Mouse (Mus musculus) right cerebral cortex, postnatal 10 days (tissue): ENCODE measurements at regions not wholly inside any gene's neighbourhood (a gene's known extent, or its start where the extent isn't known, plus 50 kb on each side); places are given as distances from the start of the nearest gene placed in this dataset.
A peak's percentile ranks its signal among the peaks of the same experiment; 100 is the strongest.

Experiments used
- DNase-seq, 2 experiments: peaks; one replicate each; pipeline ENCODE4 v3.0.0; 2021; ENCODE audit warnings: low spot score in 2 of 2

- DNase-seq: no peak
Observed at GRCm38 (mm10) chr9:92856410-92857083, 314.5 kb downstream of the Plod2 start.

- DNase-seq: no peak
Observed at GRCm38 (mm10) chr9:92865822-92866221, 323.8 kb downstream of the Plod2 start.

DNA sequence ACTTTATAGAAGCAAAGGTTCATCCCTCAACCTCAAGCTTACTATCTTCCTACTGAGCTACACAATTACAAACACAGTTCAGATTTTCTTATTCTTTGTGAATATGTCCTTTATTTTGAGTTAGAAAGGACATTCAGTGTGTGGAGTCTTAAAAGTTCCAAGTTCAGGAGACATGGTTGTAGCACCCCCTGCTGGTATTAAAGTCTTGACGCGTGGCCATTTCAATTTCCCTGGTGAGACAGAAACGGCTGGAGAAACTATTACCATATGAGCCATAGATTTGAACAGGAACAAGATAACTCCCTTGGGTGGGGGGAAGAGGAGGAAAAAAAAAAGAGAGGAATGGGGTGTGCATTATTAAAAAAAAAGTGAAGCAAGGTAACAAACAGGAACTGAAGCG, 336.6 kb downstream of the Plod2 start:
- peak; percentile 45 to 54 for DNase-seq

DNA sequence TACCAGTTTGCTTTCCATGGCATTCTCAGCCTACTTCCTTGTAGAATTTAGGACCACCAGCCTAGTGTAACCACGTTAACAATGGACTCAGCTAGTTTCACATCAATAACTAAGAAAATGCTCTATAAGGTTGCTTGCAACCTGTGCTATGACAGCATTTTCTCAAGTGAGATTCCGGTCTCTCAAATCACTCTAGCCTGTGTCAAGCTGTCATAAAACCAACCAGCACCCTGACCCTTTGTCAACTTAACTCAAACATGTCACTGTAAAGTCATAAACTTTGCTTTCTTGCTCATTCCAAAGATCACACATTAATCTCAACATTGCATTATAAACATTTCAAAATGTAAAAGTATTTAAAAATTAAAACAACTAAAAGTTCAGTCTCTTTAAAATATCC, 337.8 kb downstream of the Plod2 start:
- no peak for DNase-seq

DNA sequence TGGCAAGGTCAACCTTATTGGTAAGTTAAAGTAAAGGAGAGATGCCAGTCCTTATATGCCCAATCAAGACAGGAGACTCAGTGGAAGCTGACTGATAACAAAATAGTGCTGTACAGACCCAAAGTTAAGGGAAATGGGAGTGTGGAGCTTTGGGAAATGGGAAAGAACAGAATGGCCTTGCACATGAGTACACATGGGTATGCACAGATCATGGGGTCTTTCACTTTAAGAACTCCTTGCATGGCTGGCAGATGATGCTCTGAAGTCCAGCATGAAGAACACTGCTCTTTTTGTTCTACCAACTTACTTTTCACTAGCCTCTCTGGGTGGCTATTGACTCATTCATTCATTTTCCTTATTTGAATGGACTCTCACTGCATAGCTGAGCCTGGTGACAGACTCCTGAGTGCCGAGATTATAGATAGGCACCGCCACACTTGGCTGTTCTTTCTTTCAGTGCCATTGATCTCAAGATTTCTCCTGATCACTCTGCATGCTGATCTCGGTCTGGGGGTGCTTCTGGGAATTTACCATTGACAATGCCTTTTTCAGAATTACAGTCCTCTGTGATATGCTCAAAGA, 340.3 kb downstream of the Plod2 start:
- DNase-seq: no peak

- no peak for DNase-seq
Observed at GRCm38 (mm10) chr9:92890063-92890462, 348.0 kb downstream of the Plod2 start.

- DNase-seq: no peak
Observed at GRCm38 (mm10) chr9:92899733-92900132, 357.7 kb downstream of the Plod2 start.

GRCm38 (mm10) chr9:92907102-92907501, 365.1 kb downstream of the Plod2 start:
- DNase-seq: no peak

DNA sequence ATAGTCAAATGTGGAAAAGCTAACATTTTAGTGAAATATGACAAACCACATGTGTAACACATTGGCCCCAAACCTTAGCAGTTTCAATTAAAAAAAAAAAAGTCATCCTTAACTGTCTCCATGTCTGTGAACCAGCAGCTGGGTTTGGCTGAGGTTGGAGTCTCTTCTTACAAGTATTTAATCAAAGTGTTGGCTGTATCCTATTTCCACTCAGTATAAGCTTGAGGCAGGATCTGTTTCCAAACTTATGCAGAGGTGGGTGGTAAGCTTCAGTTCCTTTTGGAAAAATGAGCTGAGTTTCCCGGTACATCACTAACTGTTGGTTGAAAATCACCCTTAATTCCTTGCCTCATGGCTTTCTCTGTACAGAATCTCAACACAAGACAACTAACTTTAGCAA, 377.4 kb downstream of the Plod2 start:
- DNase-seq: no peak

GRCm38 (mm10) chr9:92930231-92930966, 388.4 kb downstream of the Plod2 start:
- DNase-seq: peak; percentile 40

DNA sequence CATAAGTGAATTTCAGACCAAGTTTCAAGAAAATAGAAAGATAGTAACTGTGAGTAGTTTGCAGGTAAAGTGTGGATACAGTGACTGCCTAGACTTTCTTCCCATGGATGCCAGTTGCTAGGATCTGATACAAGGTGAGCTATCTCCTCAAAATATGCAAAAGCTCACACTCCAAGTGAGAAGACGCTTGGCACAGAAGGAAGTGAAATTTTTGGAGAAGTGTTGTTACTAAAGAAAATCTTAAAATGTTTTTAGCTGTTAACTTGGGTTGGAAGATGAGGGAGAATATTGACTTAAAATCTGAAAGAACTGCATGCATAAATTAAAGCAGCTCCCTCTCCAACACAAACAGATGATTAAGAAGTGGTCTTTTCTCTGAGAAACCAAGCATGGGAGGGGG, 395.8 kb downstream of the Plod2 start:
- peak in 1 of 2 experiments; percentile 30 for DNase-seq

DNA sequence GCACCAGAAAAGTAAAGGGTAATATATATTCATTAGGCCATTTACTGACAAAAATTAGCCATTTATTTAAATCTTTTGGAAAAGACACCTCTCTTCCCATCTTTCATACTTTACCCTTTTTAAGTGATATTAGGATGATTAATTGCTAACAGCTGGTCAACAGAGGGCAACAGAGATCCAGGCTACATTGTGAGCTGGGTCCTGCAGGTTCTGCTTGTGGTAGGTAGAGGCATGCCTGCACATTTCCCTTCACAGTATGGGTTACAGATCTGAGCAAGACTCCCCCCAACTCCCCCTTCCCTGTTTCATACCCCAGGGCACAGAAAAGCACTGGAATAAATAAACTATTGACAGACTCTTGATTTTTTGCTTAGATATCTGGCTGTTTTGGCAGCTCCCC, 408.1 kb downstream of the Plod2 start:
- peak in 1 of 2 experiments; percentile 24 for DNase-seq

GRCm38 (mm10) chr9:92963275-92963674, 421.3 kb downstream of the Plod2 start:
- DNase-seq: no peak

- DNase-seq: no peak
Observed at GRCm38 (mm10) chr9:92991759-92992158, 449.7 kb downstream of the Plod2 start.

DNA sequence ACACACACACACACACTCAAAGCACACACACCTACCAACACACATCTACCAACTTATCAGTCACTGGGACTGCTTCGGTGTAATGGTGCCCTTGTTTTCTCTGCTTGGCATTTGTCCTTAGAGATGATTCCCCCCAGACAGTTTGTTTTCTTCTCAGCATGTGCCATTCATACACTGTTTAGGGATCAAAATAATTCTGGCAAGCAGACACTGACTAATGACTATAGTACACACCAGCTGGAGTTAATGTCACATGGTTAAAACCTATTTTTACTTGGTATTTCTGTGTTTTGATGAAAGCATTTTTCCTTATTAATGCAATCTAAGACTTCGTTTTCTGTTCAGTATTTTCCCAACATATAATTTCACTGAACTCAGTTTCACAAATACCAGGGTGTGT, 454.1 kb downstream of the Plod2 start:
- no peak for DNase-seq

DNA sequence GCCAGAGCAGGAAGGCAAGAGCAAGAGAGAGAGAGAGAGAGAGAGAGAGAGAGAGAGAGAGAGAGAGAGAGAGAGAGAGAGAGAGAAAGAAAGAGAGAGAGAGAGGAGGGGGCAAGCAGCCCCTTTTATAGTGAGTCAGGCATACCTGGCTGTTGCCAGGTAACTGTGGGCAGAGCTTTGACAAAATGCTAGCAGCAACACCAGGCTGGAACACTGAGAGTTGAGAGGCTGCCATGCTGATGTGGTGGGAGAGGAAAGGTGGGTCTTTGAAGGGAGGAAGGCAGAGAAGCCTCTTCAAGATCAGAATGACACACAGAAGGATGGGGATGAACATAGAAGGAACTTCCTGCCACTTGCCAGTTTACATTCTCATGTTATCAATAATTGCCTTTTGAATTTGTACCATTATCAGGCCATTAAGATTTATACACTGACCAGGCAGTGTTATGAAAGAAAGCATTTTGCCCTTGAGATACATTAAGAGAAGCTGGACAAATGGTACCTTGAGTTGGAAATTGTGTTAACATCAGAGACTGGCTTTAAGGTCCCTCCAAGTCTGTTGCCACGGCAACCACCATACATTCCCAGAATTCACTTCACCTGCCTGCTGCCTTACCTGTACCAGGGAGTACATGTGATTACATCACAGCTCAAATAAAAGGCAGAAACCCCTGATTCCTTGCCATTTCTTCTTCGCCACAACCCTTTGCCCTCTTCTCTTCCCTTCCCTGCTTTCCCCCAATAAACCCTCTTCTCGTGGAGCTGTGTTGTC, 463.3 kb downstream of the Plod2 start:
- DNase-seq: no peak

GRCm38 (mm10) chr9:93008511-93009302, 466.7 kb downstream of the Plod2 start:
- no peak for DNase-seq

DNA sequence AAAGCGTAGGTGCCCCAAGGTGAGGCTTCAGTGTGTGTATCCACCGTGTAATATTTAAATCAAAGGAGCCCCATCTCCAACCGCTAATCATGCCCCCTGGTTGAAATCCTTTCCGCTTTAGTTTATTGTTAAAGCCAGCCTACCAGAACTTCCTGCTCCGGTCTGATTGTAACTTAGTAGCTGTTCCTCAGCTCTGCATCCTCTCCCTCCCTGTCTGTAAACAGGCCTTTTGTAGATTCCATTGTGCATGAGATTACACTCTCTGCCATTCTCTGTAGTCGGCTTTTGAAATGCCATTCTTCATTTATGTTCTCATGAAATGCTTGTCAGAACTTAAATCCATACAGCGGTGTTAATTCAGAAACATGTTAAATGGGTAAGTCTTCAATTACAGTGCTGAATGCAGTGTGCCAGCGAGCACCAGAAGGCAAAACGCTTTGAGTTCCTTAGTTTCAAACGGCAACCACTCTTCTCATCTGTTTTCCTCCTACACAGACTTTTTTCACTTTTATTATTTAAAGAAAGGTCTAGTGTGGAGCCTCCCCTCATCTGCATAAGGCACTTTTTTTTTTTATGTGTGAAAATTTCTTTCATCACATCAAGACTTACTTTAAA, 502.4 kb downstream of the Plod2 start:
- DNase-seq: no peak

- no peak for DNase-seq
Observed at GRCm38 (mm10) chr9:93072140-93072539, 530.1 kb downstream of the Plod2 start.

DNA sequence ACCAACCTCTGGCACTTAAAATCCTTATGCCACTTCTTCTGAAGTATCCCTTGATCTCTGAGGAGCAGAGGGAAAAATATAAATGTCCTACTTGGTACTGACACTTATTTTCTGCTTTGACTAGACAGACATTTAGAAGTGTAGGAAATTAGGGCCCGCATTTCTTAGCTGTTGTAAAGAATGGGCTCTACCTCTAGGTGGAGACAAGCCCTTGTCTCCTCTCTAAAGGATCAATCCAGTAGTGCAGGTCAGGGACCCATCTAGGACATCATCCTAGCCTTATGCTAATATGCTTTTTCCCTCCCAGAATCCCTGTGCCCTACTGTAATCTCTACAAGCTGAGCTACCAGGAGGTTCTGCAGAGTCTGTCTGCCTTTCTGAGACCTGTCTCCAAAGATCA, 541.1 kb downstream of the Plod2 start:
- no peak for DNase-seq

DNA sequence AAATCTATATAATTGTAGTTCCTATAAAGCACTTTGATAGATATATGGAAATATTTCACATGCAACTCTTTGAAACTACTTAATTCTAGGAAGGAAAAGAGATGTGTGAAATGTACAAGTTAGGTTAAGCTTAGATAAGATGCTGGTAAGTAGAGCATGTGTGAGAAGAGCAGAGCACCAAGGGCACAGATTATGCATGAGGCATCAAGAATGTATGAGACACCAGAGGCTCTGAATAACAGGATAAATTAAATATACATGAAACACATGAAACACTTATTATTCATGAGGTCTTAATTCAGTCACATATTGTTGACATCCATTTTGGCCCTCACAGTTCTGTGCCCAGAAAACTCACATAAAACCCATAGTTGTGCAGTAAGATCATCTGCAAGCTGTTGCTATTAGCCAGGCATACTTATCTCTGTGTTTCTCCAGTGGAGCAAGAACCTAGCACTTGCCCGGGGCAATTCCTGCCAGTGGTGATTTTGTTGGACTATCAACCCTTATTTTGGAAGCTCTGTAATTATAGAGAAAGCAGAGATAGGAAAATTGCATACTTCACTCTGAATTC, 556.1 kb downstream of the Plod2 start:
- DNase-seq: no peak
